Mouse (Mus musculus): ENCODE data around the gene F830045P16Rik.

DNA sequence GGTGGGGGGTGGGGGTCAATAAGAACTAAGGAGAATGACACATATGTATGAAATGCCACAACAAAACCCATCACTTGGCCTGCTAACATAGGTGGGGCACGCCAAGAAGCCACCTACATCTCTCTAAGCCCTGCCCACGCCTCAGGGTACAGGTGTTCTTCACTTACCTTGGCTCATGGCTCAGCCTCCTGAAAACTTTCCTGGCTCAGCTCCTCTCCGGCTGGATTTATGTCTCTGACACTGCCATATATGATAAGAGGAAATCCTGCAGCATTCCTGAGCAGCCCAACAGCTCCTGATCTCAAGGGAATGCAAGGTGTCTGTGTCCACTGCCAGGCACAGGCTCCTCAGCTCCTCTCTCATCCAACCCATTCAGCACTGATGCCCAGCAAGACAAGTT, 124.8 kb downstream of the F830045P16Rik start:
- no peak for TF ChIP-seq ZC3H11A (IDR thresholded peaks at IDR 0.05; ENCODE audit: borderline replicate concordance, low read depth, low read length)
- TF ChIP-seq CHD2 (IDR thresholded peaks at IDR 0.05; ENCODE audit: low read depth, low read length) = no peak
- TF ChIP-seq MAFK (IDR thresholded peaks at IDR 0.05; ENCODE audit: insufficient read depth, low read depth, low read length) = no peak
- no peak for TF ChIP-seq HCFC1 (IDR thresholded peaks at IDR 0.05; ENCODE audit: borderline replicate concordance, insufficient read depth, low read length)
